Mouse (Mus musculus): ENCODE results near the gene Spats1. TPM values are rescaled to one million over a fixed set of nuclear protein-coding genes. Genes with fewer than 3 reads are reported as not detected.

Spats1 gene
- polyA plus RNA-seq, 1 experiment from 2014 or later: 0.98 TPM

GRCm38 (mm10) chr17:45397541-45397940, 77.7 kb downstream of the Spats1 start:
- ATAC-seq (ENCODE audit: low FRiP score, low read depth): no peak
- H3K27me3 ChIP-seq: peaks cover 3% of the 10 kb centered on the region; the same call in 1 of the 2 replicates
- no peak overlapping the region for H3K9ac ChIP-seq
- no peak overlapping the region for H3K27ac ChIP-seq
- WGBS: 75% methylated on average over 3 of the region's 3 CpGs
- peaks cover 36% of the 10 kb centered on the region for H3K4me1 ChIP-seq
- H3K9me3 ChIP-seq: no peaks in the 10 kb centered on the region
- H3K4me3 ChIP-seq: no peak overlapping the region
- peaks cover 40% of the 10 kb centered on the region for H3K36me3 ChIP-seq
- no peak overlapping the region for H3K4me2 ChIP-seq (replicated peaks)

- Histone ChIP-seq H3K4me1 (peaks cover 14% of the 10 kb centered on the region), H3K27me3 (peaks cover 3% of the 10 kb centered on the region; the same call in 1 of the 2 replicates), H3K27ac (no peak overlapping the region), H3K9ac (no peak overlapping the region), H3K9me3 (no peaks in the 10 kb centered on the region), H3K4me3 (no peak overlapping the region), H3K4me2 (replicated peaks) (no peak overlapping the region), H3K36me3 (peaks cover 60% of the 10 kb centered on the region)
- 73% methylated on average over 9 of the region's 9 CpGs for WGBS
- no peak for ATAC-seq (ENCODE audit: low FRiP score, low read depth)
Measured at GRCm38 (mm10) chr17:45394612-45395011, 80.6 kb downstream of the Spats1 start.

GRCm38 (mm10) chr17:45393765-45394164, 81.5 kb downstream of the Spats1 start:
- 0 out of 2 replicates have a peak, but pooled peaks cover 10% of the 10 kb centered on the region for H3K4me1 ChIP-seq
- no peak overlapping the region for H3K9ac ChIP-seq
- H3K36me3 ChIP-seq: peaks cover 64% of the 10 kb centered on the region
- no peak overlapping the region for H3K4me2 ChIP-seq (replicated peaks)
- 85% methylated on average over 3 of the region's 3 CpGs for WGBS
- no peak for ATAC-seq (ENCODE audit: low FRiP score, low read depth)
- H3K9me3 ChIP-seq: no peaks in the 10 kb centered on the region
- H3K4me3 ChIP-seq: no peak overlapping the region
- H3K27me3 ChIP-seq: peaks cover 3% of the 10 kb centered on the region; the same call in 1 of the 2 replicates
- no peak overlapping the region for H3K27ac ChIP-seq

Other genes with a start within 250 kb of the Spats1 start
- gene Cdc5l, start 41.7 kb downstream of the Spats1 start, polyA plus RNA-seq (2015; fragmentation: Nextera tagmentation; extraction: Ambion mirVana): 78.8 and 82.5 TPM in 2 replicates
- gene Aars2, start 31.4 kb upstream of the Spats1 start, polyA plus RNA-seq (2015; fragmentation: Nextera tagmentation; extraction: Ambion mirVana): 22.8 and 23.0 TPM in 2 replicates
- gene Tcte1, start 48.0 kb upstream of the Spats1 start, polyA plus RNA-seq (2015; fragmentation: Nextera tagmentation; extraction: Ambion mirVana): 0.80 and 1.0 TPM in 2 replicates
- gene Tmem151b, start 74.3 kb upstream of the Spats1 start, polyA plus RNA-seq (2015; fragmentation: Nextera tagmentation; extraction: Ambion mirVana): 10.0 and 10.5 TPM in 2 replicates
- 6.2 and 6.3 TPM in 2 replicates for gene Nfkbie, start 80.3 kb upstream of the Spats1 start, polyA plus RNA-seq (2015; fragmentation: Nextera tagmentation; extraction: Ambion mirVana)
- 114 and 127 TPM in 2 replicates for gene Slc35b2, start 88.5 kb upstream of the Spats1 start, polyA plus RNA-seq (2015; fragmentation: Nextera tagmentation; extraction: Ambion mirVana)
- gene Hsp90ab1, start 97.9 kb upstream of the Spats1 start, polyA plus RNA-seq (2015; fragmentation: Nextera tagmentation; extraction: Ambion mirVana): 1,635 and 1,682 TPM in 2 replicates
- 74.0 and 83.4 TPM in 2 replicates for gene Slc29a1, start 124.2 kb upstream of the Spats1 start, polyA plus RNA-seq (2015; fragmentation: Nextera tagmentation; extraction: Ambion mirVana)
- gene Mymx, start 126.7 kb upstream of the Spats1 start, polyA plus RNA-seq (2015; fragmentation: Nextera tagmentation; extraction: Ambion mirVana): 26.5 and 26.7 TPM in 2 replicates
- gene Capn11, start 183.9 kb upstream of the Spats1 start, polyA plus RNA-seq (2015; fragmentation: Nextera tagmentation; extraction: Ambion mirVana): 0.26 and 0.42 TPM in 2 replicates
- 136 and 140 TPM in 2 replicates for gene Mrpl14, start 210.9 kb upstream of the Spats1 start, polyA plus RNA-seq (2015; fragmentation: Nextera tagmentation; extraction: Ambion mirVana)
- gene Tmem63b, start 211.5 kb upstream of the Spats1 start, polyA plus RNA-seq (2015; fragmentation: Nextera tagmentation; extraction: Ambion mirVana): 33.1 and 36.7 TPM in 2 replicates

Measured in limb, embryonic 13.5 days (tissue).